Mouse (Mus musculus) bone marrow macrophage, adult 2 months (primary cell): ENCODE results near the gene Bik.

Experiments used
- CTCF ChIP-seq: IDR thresholded peaks from 2 replicates; pipeline ENCODE4 v1.5.1; 2012; ENCODE audit warnings: low read depth, mild to moderate bottlenecking, low read length, moderate library complexity
- POLR2A ChIP-seq: IDR thresholded peaks from 2 replicates; pipeline ENCODE4 v1.6.1; 2012; ENCODE audit warnings: mild to moderate bottlenecking, low read depth, low read length, borderline replicate concordance

DNA sequence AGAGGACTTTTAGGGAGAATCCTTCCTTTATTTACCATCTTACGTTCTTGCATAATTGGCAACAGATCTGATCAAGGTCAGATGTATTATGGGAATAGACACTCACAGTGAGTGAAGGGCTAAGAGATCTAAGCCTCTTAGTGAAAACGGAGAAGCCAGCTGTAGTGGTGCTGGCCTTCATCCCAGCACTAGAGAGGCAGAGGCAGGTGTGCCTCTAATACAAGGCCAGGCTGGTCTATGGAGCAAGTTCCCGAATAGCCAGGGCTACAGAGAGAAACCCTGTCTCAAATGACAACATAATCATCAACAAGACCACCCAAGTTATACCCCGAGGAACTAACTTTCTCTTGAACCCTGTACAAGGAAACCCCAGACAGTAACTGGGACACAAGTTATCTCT is 56.3 kb downstream of the Bik start:
- TF ChIP-seq POLR2A, result no peak
- no peak for TF ChIP-seq CTCF
